Mouse (Mus musculus) liver, embryonic 14.5 days (tissue): ENCODE results near the gene Zfp64.

Source experiments
- CTCF ChIP-seq: IDR thresholded peaks from 2 replicates; pipeline ENCODE4 v1.5.1; 2016; ENCODE audit warnings: antibody characterized with exemption, low read depth, control low read depth
- EP300 ChIP-seq: IDR thresholded peaks from 2 replicates; pipeline ENCODE4 v1.6.1; 2016; ENCODE audit warnings: antibody characterized with exemption, low read depth

- TF ChIP-seq EP300 (no peak), CTCF (peak; percentile 87)
Observed at GRCm38 (mm10) chr2:168902634-168903033, 52.8 kb downstream of the Zfp64 start.
